Mouse (Mus musculus): Measurements from ENCODE around the gene Tesc.

DNA sequence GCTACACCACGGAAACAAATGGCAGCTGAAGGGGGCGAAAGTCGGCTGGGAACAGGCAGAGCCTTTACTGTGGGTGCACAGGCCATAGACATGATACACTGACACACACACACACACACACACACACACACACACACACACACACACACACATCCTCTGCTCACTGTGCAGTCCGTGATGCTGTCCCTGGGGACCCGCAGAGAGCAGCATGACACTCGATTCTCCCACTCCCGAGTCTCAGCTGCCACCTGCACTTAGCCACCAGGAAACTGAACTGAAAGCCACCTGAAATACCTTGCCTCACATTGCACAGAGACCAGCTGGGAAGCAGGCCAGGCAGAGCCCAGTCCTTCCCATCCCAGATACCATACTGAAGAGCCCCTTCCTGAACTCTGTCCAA lies 57.8 kb downstream of the Tesc start:
- no peak for TF ChIP-seq CTCF (IDR thresholded peaks at IDR 0.05; ENCODE audit: low read depth, low read length)
- no peak for TF ChIP-seq POLR2AphosphoS5 (IDR thresholded peaks at IDR 0.05; ENCODE audit: insufficient replicate concordance, low read depth, low read length)
- TF ChIP-seq TAL1 (conservative IDR thresholded peaks at IDR 0.05; ENCODE audit: low read depth, low read length): no peak
- TF ChIP-seq GATA1 (IDR thresholded peaks at IDR 0.05; ENCODE audit: borderline replicate concordance, low read length): no peak
- TF ChIP-seq GATA2 (IDR thresholded peaks at IDR 0.05; ENCODE audit: borderline replicate concordance, low read depth, low read length): no peak
